Mouse (Mus musculus) C3H10T1/2 (cell line): ENCODE measurements around the gene Ssbp4. TPM values are rescaled to one million over a fixed set of nuclear protein-coding genes. Genes with fewer than 3 reads are reported as not detected.

Source experiments
- polyA plus RNA-seq, 2 experiments: library from polyadenylated mRNA; unstranded; fragments of >200 nt; fragmentation: generic; extraction: Trizol; gene quantifications; one replicate each; pipeline ENCODE4 v1.2.1; 2012; ENCODE audit warnings: missing spikeins in 2 of 2

Ssbp4 gene
- polyA plus RNA-seq = 100 to 1,000 TPM; 218 to 229 TPM

DNA sequence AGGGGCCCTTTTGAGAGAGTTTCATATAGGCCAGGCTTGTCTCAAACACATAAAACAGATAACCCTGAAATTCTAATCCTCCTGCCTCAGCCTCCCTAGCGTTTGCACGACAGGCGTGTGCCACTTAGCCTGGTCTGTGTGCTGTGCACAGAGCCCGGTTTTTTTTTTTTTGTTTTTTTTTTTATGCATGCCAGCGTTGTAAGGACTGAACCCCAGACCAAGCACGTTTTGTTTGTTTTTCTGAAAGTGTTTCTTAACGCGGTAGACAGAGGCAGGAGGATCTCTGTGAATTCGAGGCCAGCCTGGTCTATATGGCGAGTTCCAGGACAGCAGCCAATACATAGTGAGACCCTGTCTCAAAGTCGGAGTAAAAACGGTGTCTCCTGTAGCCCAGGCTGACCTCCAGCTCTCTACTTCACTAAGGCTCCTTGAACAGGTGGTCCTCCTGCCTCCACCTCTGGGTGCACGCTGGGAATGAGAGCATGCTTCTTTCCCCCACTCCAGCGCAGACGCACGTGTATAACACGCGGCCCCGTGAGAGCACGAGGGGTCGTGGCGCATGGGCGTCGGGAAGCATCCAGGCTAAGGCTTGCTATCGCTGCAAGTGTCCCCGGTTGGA is at the start of gene Ssbp4:
Ssbp4 (minus strand) TSS at position 124 of the 619 bp plus-strand sequence.

DNA sequence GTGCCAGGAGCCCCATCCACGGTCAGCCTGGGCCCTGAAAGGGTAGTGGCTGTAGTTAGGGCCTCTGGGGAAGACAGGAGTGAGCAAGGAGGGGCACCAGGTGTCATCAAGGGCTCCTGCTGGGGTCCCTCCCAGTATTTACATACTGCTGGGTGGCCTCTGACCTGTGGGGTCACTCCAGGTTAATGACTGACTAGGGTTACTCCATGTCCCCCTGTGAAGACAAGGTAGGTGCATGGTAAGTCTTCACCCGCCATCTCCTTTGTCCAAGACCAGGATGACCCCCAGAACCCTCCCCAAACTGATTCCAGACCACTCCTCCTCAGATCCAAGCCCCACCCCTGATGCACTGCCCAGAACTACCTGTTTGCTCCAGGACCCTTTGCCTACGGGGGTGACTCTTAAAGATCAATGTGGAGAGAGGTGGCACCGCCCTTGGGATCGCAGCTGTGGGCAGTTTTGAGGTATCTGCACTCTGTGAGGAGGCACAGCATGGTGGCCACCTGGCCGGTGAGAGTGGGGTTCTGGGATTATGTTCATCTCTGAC is 23.7 kb upstream of the Ssbp4 start, which contains the start of gene Gdf15:
Gdf15 (minus strand) TSS at position 111 of the 547 bp plus-strand sequence.

GRCm38 (mm10) chr8:70615894-70616293 is 7.2 kb upstream of the Ssbp4 start, which contains the start of gene Lrrc25:
TSS of gene Lrrc25 (plus strand) at chr8:70616155.

GRCm38 (mm10) chr8:70593961-70594609 is 14.6 kb downstream of the Ssbp4 start, which contains the start of gene Isyna1:
TSS of gene Isyna1 (plus strand) at chr8:70594373.

Other genes starting within 250 kb of the Ssbp4 start
- gene Comp, start 235.3 kb downstream of the Ssbp4 start, polyA plus RNA-seq = 1 to 10 TPM in 1 of 2 experiments, under 1 TPM in 1; 0.02 to 2.4 TPM
- 10 to 100 TPM in 1 of 2 experiments, 1 to 10 TPM in 1; 5.7 to 21.4 TPM for gene Crtc1, start 169.3 kb downstream of the Ssbp4 start, polyA plus RNA-seq
- gene Klhl26, start 131.9 kb downstream of the Ssbp4 start, polyA plus RNA-seq = 10 to 100 TPM; 14.5 to 39.8 TPM
- gene Tmem59l, start 121.5 kb downstream of the Ssbp4 start, polyA plus RNA-seq = under 1 TPM; 0.13 to 0.68 TPM
- gene Crlf1, start 115.7 kb downstream of the Ssbp4 start, polyA plus RNA-seq = 100 to 1,000 TPM; 255 to 582 TPM
- gene Rex1bd, start 102.1 kb downstream of the Ssbp4 start, polyA plus RNA-seq = 100 to 1,000 TPM; 419 to 692 TPM
- gene Uba52, start 98.1 kb downstream of the Ssbp4 start, polyA plus RNA-seq = 1,000 to 10,000 TPM; 2,018 to 3,199 TPM
- gene Fkbp8, start 81.1 kb downstream of the Ssbp4 start, polyA plus RNA-seq = 100 to 1,000 TPM; 339 to 400 TPM
- 10 to 100 TPM; 49.2 to 79.4 TPM for gene Kxd1, start 80.9 kb downstream of the Ssbp4 start, polyA plus RNA-seq
- gene Ell, start 69.4 kb downstream of the Ssbp4 start, polyA plus RNA-seq = 10 to 100 TPM in 1 of 2 experiments, 1 to 10 TPM in 1; 7.9 to 19.2 TPM
- gene Isyna1, start 14.5 kb downstream of the Ssbp4 start, polyA plus RNA-seq = 1 to 10 TPM in 1 of 2 experiments, under 1 TPM in 1; 0.20 to 2.1 TPM
- gene Lrrc25, start 7.3 kb upstream of the Ssbp4 start, polyA plus RNA-seq = not detected
- under 1 TPM; 0.27 to 0.47 TPM for gene Gdf15, start 23.6 kb upstream of the Ssbp4 start, polyA plus RNA-seq
- gene Pgpep1, start 51.5 kb upstream of the Ssbp4 start, polyA plus RNA-seq = 10 to 100 TPM; 20.7 to 45.2 TPM
- gene Lsm4, start 64.4 kb upstream of the Ssbp4 start, polyA plus RNA-seq = 100 to 1,000 TPM; 194 to 446 TPM
- gene Jund, start 90.1 kb upstream of the Ssbp4 start, polyA plus RNA-seq = 100 to 1,000 TPM in 1 of 2 experiments, 10 to 100 TPM in 1; 87.4 to 175 TPM
- under 1 TPM; under 0.01 to 0.04 TPM for gene Iqcn, start 94.6 kb upstream of the Ssbp4 start, polyA plus RNA-seq
- under 1 TPM; 0.04 to 0.15 TPM for gene Gm3336, start 109.7 kb upstream of the Ssbp4 start, polyA plus RNA-seq
- under 1 TPM; 0.01 to 0.04 TPM for gene Pde4c, start 114.8 kb upstream of the Ssbp4 start, polyA plus RNA-seq
- gene Rab3a, start 145.8 kb upstream of the Ssbp4 start, polyA plus RNA-seq = 10 to 100 TPM in 1 of 2 experiments, 1 to 10 TPM in 1; 7.4 to 25.3 TPM
- gene Mpv17l2, start 152.1 kb upstream of the Ssbp4 start, polyA plus RNA-seq = 100 to 1,000 TPM in 1 of 2 experiments, 10 to 100 TPM in 1; 80.0 to 154 TPM
- gene Pik3r2, start 167.8 kb upstream of the Ssbp4 start, polyA plus RNA-seq = 100 to 1,000 TPM in 1 of 2 experiments, 10 to 100 TPM in 1; 43.0 to 149 TPM
- 10 to 100 TPM in 1 of 2 experiments, 1 to 10 TPM in 1; 10.0 to 26.6 TPM for gene Mast3, start 196.2 kb upstream of the Ssbp4 start, polyA plus RNA-seq
- under 1 TPM; 0.30 to 0.48 TPM for gene Il12rb1, start 199.6 kb upstream of the Ssbp4 start, polyA plus RNA-seq
- gene Arrdc2, start 230.8 kb upstream of the Ssbp4 start, polyA plus RNA-seq = 10 to 100 TPM in 1 of 2 experiments, 1 to 10 TPM in 1; 1.1 to 13.3 TPM